8 mouse cellular contexts compared by ENCODE assay signal in the genomic region with DNA sequence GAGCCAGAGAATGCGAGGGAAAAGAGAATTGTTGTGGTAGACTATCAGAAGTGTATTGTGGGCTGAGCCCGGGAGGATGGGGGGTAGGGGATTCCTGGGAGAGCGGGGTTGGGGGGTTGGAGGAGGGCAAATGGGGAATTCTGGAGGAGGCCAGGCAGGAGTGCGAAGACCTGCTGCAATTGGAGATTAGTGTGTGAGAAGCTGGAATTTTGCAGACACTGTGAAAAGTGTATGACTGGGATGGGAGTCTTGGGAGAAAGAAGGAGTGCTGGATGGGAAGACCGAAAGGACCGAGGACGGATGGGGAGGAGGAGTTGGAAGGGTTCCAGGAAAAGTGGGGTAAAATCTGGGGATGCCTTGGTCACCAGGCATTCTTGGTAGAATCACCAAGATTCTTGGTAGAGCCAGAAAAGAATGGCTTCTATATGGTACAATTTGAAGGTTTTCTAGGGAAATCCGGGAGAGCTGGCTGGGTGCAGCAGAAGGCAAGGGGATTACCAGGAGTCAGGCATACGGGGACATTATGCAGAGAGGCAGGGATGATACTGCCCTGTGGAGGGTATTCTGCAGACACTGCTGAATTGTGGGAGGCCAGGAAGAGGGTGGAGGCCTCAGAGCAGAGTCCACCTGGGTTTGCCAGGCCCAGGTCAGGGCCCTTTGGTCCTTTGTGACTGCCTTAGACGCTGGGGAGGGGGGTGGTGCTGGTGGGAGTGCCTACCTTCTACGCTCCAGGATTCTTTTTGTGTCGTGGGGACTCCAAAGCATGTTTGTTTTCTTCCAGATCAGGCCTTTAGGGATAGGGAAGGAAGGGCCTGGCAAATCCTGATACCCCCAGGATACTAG. TPM values are rescaled to one million over a fixed set of nuclear protein-coding genes. Genes with fewer than 3 reads are reported as not detected.
DNase-seq lines count a peak whose midpoint lies in the region; ATAC-seq and TF ChIP-seq lines count a peak whose summit lies in the region.

No protein-coding gene starts in this region.

- peak overlapping the region; percentile 71 for H3K9ac ChIP-seq in limb, embryonic 13.5 days

- TF ChIP-seq POLR2A in small intestine, adult 2 months (IDR thresholded peaks at IDR 0.05; ENCODE audit: low read depth, low read length): peak; percentile 62; the same call in 1 of the 2 replicates

- no peak for ATAC-seq in megakaryocyte, adult 5-6 weeks (ENCODE audit: poor library complexity, severe bottlenecking)
- ATAC-seq in limb, embryonic 13.5 days (ENCODE audit: low FRiP score, low read depth): no peak

- WGBS in hindbrain, embryonic 10.5 days: 2% methylated on average over 12 of the region's 12 CpGs
- 2% methylated on average over 12 of the region's 12 CpGs for WGBS in limb, embryonic 13.5 days
- WGBS in small intestine, adult 2 months: 26% methylated on average over 12 of the region's 12 CpGs

- no peaks in the 10 kb centered on the region for H3K9me3 ChIP-seq in megakaryocyte, embryonic 14.5 days
- H3K9me3 ChIP-seq in hindbrain, embryonic 10.5 days: no peaks in the 10 kb centered on the region
- H3K9me3 ChIP-seq in limb, embryonic 13.5 days: no peaks in the 10 kb centered on the region

- no peak for TF ChIP-seq CTCF in small intestine, adult 2 months (IDR thresholded peaks at IDR 0.05; ENCODE audit: extremely low read depth, insufficient read length, insufficient replicate concordance, low read depth, low read length)

- peaks cover 93% of the 10 kb centered on the region for H3K27me3 ChIP-seq in megakaryocyte, embryonic 14.5 days (replicated peaks)
- H3K27me3 ChIP-seq in hindbrain, embryonic 10.5 days (ENCODE audit: insufficient read depth, poor library complexity, severe bottlenecking): peaks cover 20% of the 10 kb centered on the region
- no peaks in the 10 kb centered on the region for H3K27me3 ChIP-seq in limb, embryonic 13.5 days
- no peaks in the 10 kb centered on the region for H3K27me3 ChIP-seq in small intestine, adult 2 months (ENCODE audit: control insufficient read depth, insufficient read depth, low read length)

- DNase-seq in hindbrain, embryonic 10.5 days (ENCODE audit: low spot score): no peak
- no peak for DNase-seq in cerebellum, adult 11 months
- no peak for DNase-seq in embryo, embryonic 9.5 days (ENCODE audit: extremely low spot score)
- no peak for DNase-seq in lung, postnatal 14 days

- H3K4me2 ChIP-seq in limb, embryonic 13.5 days (replicated peaks): peak overlapping the region; percentile 72

- peak overlapping the region; percentile 90 for H3K4me3 ChIP-seq in megakaryocyte, embryonic 14.5 days (replicated peaks)
- H3K4me3 ChIP-seq in hindbrain, embryonic 10.5 days: peak overlapping the region; percentile 81
- H3K4me3 ChIP-seq in limb, embryonic 13.5 days: peak overlapping the region; percentile 65
- peak overlapping the region; percentile 66 for H3K4me3 ChIP-seq in small intestine, adult 2 months (ENCODE audit: low read depth, low read length)

- peak overlapping the region; percentile 92 for H3K27ac ChIP-seq in hindbrain, embryonic 10.5 days
- no peak overlapping the region for H3K27ac ChIP-seq in limb, embryonic 13.5 days
- H3K27ac ChIP-seq in small intestine, adult 2 months (ENCODE audit: insufficient read depth, low read depth, low read length): peak overlapping the region; percentile 87

- H3K36me3 ChIP-seq in megakaryocyte, embryonic 14.5 days (replicated peaks; ENCODE audit: low read length): no peaks in the 10 kb centered on the region
- H3K36me3 ChIP-seq in hindbrain, embryonic 10.5 days: peaks cover 25% of the 10 kb centered on the region
- peaks cover 19% of the 10 kb centered on the region for H3K36me3 ChIP-seq in limb, embryonic 13.5 days
- peaks cover 15% of the 10 kb centered on the region for H3K36me3 ChIP-seq in small intestine, adult 2 months (ENCODE audit: control insufficient read depth, insufficient read depth, low read length)

- peaks cover 16% of the 10 kb centered on the region for H3K4me1 ChIP-seq in megakaryocyte, embryonic 14.5 days
- H3K4me1 ChIP-seq in hindbrain, embryonic 10.5 days (replicated peaks): peaks cover 66% of the 10 kb centered on the region
- H3K4me1 ChIP-seq in limb, embryonic 13.5 days: peaks cover 49% of the 10 kb centered on the region
- peaks cover 11% of the 10 kb centered on the region; the same call in 1 of the 2 replicates for H3K4me1 ChIP-seq in small intestine, adult 2 months (ENCODE audit: control insufficient read depth, insufficient read depth, insufficient read length, low read length)

RNA-seq across cellular contexts. Expression of a gene that starts 1.2 kb away (rescaled TPM):
- polyA plus RNA-seq in megakaryocyte, embryonic 14.5 days (2012; ENCODE audit: insufficient read depth, low replicate concordance): 0.41 and 0.68 TPM in 2 replicates
- 0.20 and 1.9 TPM in 2 replicates for total RNA-seq in megakaryocyte, adult 5-6 weeks (2015)
- 0.16 TPM in 1 of 2 replicates, not detected in the other for total RNA-seq in megakaryocyte, adult 5-6 weeks (2017)
- polyA plus RNA-seq in hindbrain, embryonic 10.5 days (2016; fragmentation: Nextera tagmentation; extraction: Ambion mirVana): 74.1 and 76.0 TPM in 2 replicates
- 47.9 and 53.2 TPM in 2 replicates for polyA plus RNA-seq in limb, embryonic 13.5 days (2015; fragmentation: Nextera tagmentation; extraction: Ambion mirVana)
- polyA plus RNA-seq in small intestine, adult 2 months (2012; rRNA removed): 145 and 516 TPM in 2 replicates

RNA-seq across cellular contexts. Expression of a gene that starts 7.6 kb away (rescaled TPM):
- not detected in 2 replicates for polyA plus RNA-seq in megakaryocyte, embryonic 14.5 days (2012; ENCODE audit: insufficient read depth, low replicate concordance)
- total RNA-seq in megakaryocyte, adult 5-6 weeks (2015): 2.3 and 3.1 TPM in 2 replicates
- 0.11 and 1.5 TPM in 2 replicates for total RNA-seq in megakaryocyte, adult 5-6 weeks (2017)
- polyA plus RNA-seq in hindbrain, embryonic 10.5 days (2016; fragmentation: Nextera tagmentation; extraction: Ambion mirVana): 0.16 TPM in 1 of 2 replicates, not detected in the other
- polyA plus RNA-seq in limb, embryonic 13.5 days (2015; fragmentation: Nextera tagmentation; extraction: Ambion mirVana): 0.25 and 0.63 TPM in 2 replicates
- polyA plus RNA-seq in small intestine, adult 2 months (2012; rRNA removed): 2.1 TPM in 2 replicates

RNA-seq across cellular contexts. Expression of a gene that starts 17.1 kb away (rescaled TPM):
- polyA plus RNA-seq in megakaryocyte, embryonic 14.5 days (2012; ENCODE audit: insufficient read depth, low replicate concordance): 725 and 2,302 TPM in 2 replicates
- total RNA-seq in megakaryocyte, adult 5-6 weeks (2015): 667 and 741 TPM in 2 replicates
- 334 and 340 TPM in 2 replicates for total RNA-seq in megakaryocyte, adult 5-6 weeks (2017)
- polyA plus RNA-seq in hindbrain, embryonic 10.5 days (2016; fragmentation: Nextera tagmentation; extraction: Ambion mirVana): 73.3 and 80.4 TPM in 2 replicates
- 118 and 119 TPM in 2 replicates for polyA plus RNA-seq in limb, embryonic 13.5 days (2015; fragmentation: Nextera tagmentation; extraction: Ambion mirVana)
- 149 and 284 TPM in 2 replicates for polyA plus RNA-seq in small intestine, adult 2 months (2012; rRNA removed)

RNA-seq across cellular contexts. Expression of a gene that starts 37.9 kb away (rescaled TPM):
- 0.93 TPM in 1 of 2 replicates, not detected in the other for polyA plus RNA-seq in megakaryocyte, embryonic 14.5 days (2012; ENCODE audit: insufficient read depth, low replicate concordance)
- not detected in 2 replicates for total RNA-seq in megakaryocyte, adult 5-6 weeks (2015)
- 0.11 TPM in 1 of 2 replicates, not detected in the other for total RNA-seq in megakaryocyte, adult 5-6 weeks (2017)
- polyA plus RNA-seq in hindbrain, embryonic 10.5 days (2016; fragmentation: Nextera tagmentation; extraction: Ambion mirVana): 2.4 and 3.6 TPM in 2 replicates
- polyA plus RNA-seq in limb, embryonic 13.5 days (2015; fragmentation: Nextera tagmentation; extraction: Ambion mirVana): 1.0 and 1.7 TPM in 2 replicates
- 0.29 and 1.3 TPM in 2 replicates for polyA plus RNA-seq in small intestine, adult 2 months (2012; rRNA removed)

Comparison
In these comparisons a context has a peak if more than half of its experiments do, and no peak if none do; other contexts are left out.
1. RNA of a gene that starts 1.2 kb away (polyA plus RNA-seq): 145 to 516 TPM in small intestine, adult 2 months, 74.1 to 76.0 TPM in hindbrain, embryonic 10.5 days and 47.9 to 53.2 TPM in limb, embryonic 13.5 days; 0.41 to 0.68 TPM in megakaryocyte, embryonic 14.5 days; every median in the first group is over 10 times any median in the second.
2. Peak in every context shown above with its lines, with median percentiles within 50 percentile points of each other: H3K4me3 ChIP-seq.